Mouse (Mus musculus): ENCODE data around the gene Fancc. TPM values are rescaled to one million over a fixed set of nuclear protein-coding genes. Genes with fewer than 3 reads are reported as not detected.

Gene Fancc
- total and polyA plus RNA-seq, 2 experiments from 2014 or later, result 9.2 to 12.1 TPM

- Histone ChIP-seq H3K9ac (replicated peaks; ENCODE audit: low read length, poor library complexity, severe bottlenecking) (0 out of 2 replicates have a peak overlapping the region, but pooled peaks have one; percentile 8), H3K27ac (ENCODE audit: low read depth, low read length) (no peak overlapping the region), H3K9me3 (ENCODE audit: low read length) (no peaks in the 10 kb centered on the region), H3K27me3 (ENCODE audit: insufficient read depth, low read length) (no peaks in the 10 kb centered on the region), H3K4me2 (ENCODE audit: low read depth, low read length, poor library complexity, severe bottlenecking) (no peak overlapping the region), H3K4me3 (ENCODE audit: low read depth, low read length) (no peak overlapping the region), H3K36me3 (ENCODE audit: insufficient read depth, low read length) (no peaks in the 10 kb centered on the region), H3K4me1 (ENCODE audit: insufficient read depth, low read length) (no peaks in the 10 kb centered on the region)
- DNase-seq (ENCODE audit: low spot score), result no peak
- WGBS, result 78% methylated on average over 4 of the region's 4 CpGs
- ATAC-seq (ENCODE audit: low FRiP score), result no peak
- peak; percentile 36 for TF ChIP-seq CTCF (IDR thresholded peaks at IDR 0.05)
Observed at GRCm38 (mm10) chr13:63411310-63412022, 85.6 kb downstream of the Fancc start.

- H3K27ac ChIP-seq (ENCODE audit: low read depth, low read length), result no peak overlapping the region
- no peak overlapping the region for H3K9ac ChIP-seq (replicated peaks; ENCODE audit: low read length, poor library complexity, severe bottlenecking)
- no peak for DNase-seq (ENCODE audit: low spot score)
- no peak overlapping the region for H3K4me3 ChIP-seq (ENCODE audit: low read depth, low read length)
- H3K9me3 ChIP-seq (ENCODE audit: low read length), result no peaks in the 10 kb centered on the region
- no peak overlapping the region for H3K4me2 ChIP-seq (ENCODE audit: low read depth, low read length, poor library complexity, severe bottlenecking)
- no peak for TF ChIP-seq CTCF (IDR thresholded peaks at IDR 0.05)
- WGBS, result 87% methylated on average over 9 of the region's 9 CpGs
- H3K36me3 ChIP-seq (ENCODE audit: insufficient read depth, low read length), result no peaks in the 10 kb centered on the region
- H3K4me1 ChIP-seq (ENCODE audit: insufficient read depth, low read length), result no peaks in the 10 kb centered on the region
- no peaks in the 10 kb centered on the region for H3K27me3 ChIP-seq (ENCODE audit: insufficient read depth, low read length)
- no peak for ATAC-seq (ENCODE audit: low FRiP score)
Observed at GRCm38 (mm10) chr13:63410578-63411298, 86.3 kb downstream of the Fancc start.

GRCm38 (mm10) chr13:63405151-63405550 is 91.9 kb downstream of the Fancc start:
- TF ChIP-seq CTCF (IDR thresholded peaks at IDR 0.05), result no peak
- ATAC-seq (ENCODE audit: low FRiP score) (no peak), DNase-seq (ENCODE audit: low spot score) (no peak)
- Histone ChIP-seq H3K9me3 (ENCODE audit: low read length) (no peaks in the 10 kb centered on the region), H3K27ac (ENCODE audit: low read depth, low read length) (no peak overlapping the region), H3K4me2 (ENCODE audit: low read depth, low read length, poor library complexity, severe bottlenecking) (no peak overlapping the region), H3K9ac (replicated peaks; ENCODE audit: low read length, poor library complexity, severe bottlenecking) (no peak overlapping the region), H3K4me1 (ENCODE audit: insufficient read depth, low read length) (no peaks in the 10 kb centered on the region), H3K27me3 (ENCODE audit: insufficient read depth, low read length) (no peaks in the 10 kb centered on the region), H3K4me3 (ENCODE audit: low read depth, low read length) (no peak overlapping the region), H3K36me3 (ENCODE audit: insufficient read depth, low read length) (no peaks in the 10 kb centered on the region)
- 86% methylated on average over 4 of the region's 4 CpGs for WGBS

- no peak for ATAC-seq (ENCODE audit: low FRiP score)
- 91% methylated on average over 2 of the region's 2 CpGs for WGBS
- TF ChIP-seq CTCF (IDR thresholded peaks at IDR 0.05), result no peak
Observed at GRCm38 (mm10) chr13:63404657-63405056, 92.4 kb downstream of the Fancc start.

GRCm38 (mm10) chr13:63402823-63403222 is 94.3 kb downstream of the Fancc start:
- TF ChIP-seq CTCF (IDR thresholded peaks at IDR 0.05), result no peak
- H3K9me3 ChIP-seq (ENCODE audit: low read length), result no peaks in the 10 kb centered on the region
- no peaks in the 10 kb centered on the region for H3K36me3 ChIP-seq (ENCODE audit: insufficient read depth, low read length)
- no peaks in the 10 kb centered on the region for H3K4me1 ChIP-seq (ENCODE audit: insufficient read depth, low read length)
- H3K27me3 ChIP-seq (ENCODE audit: insufficient read depth, low read length), result no peaks in the 10 kb centered on the region
- H3K9ac ChIP-seq (replicated peaks; ENCODE audit: low read length, poor library complexity, severe bottlenecking), result no peak overlapping the region
- DNase-seq (ENCODE audit: low spot score) (no peak), ATAC-seq (ENCODE audit: low FRiP score) (no peak)
- WGBS, result 84% methylated on average over 2 of the region's 2 CpGs
- H3K4me2 ChIP-seq (ENCODE audit: low read depth, low read length, poor library complexity, severe bottlenecking), result no peak overlapping the region
- H3K27ac ChIP-seq (ENCODE audit: low read depth, low read length), result no peak overlapping the region
- no peak overlapping the region for H3K4me3 ChIP-seq (ENCODE audit: low read depth, low read length)

More at GRCm38 (mm10) chr13:63404657-63405056, 92.4 kb downstream of the Fancc start:
- Histone ChIP-seq H3K36me3 (ENCODE audit: insufficient read depth, low read length) (no peaks in the 10 kb centered on the region), H3K4me1 (ENCODE audit: insufficient read depth, low read length) (no peaks in the 10 kb centered on the region), H3K27ac (ENCODE audit: low read depth, low read length) (no peak overlapping the region), H3K27me3 (ENCODE audit: insufficient read depth, low read length) (no peaks in the 10 kb centered on the region), H3K4me2 (ENCODE audit: low read depth, low read length, poor library complexity, severe bottlenecking) (no peak overlapping the region), H3K9me3 (ENCODE audit: low read length) (no peaks in the 10 kb centered on the region), H3K4me3 (ENCODE audit: low read depth, low read length) (no peak overlapping the region), H3K9ac (replicated peaks; ENCODE audit: low read length, poor library complexity, severe bottlenecking) (no peak overlapping the region)
- no peak for DNase-seq (ENCODE audit: low spot score)

GRCm38 (mm10) chr13:63400069-63400468 is 97.0 kb downstream of the Fancc start:
- H3K27ac ChIP-seq (ENCODE audit: low read depth, low read length), result no peak overlapping the region
- no peaks in the 10 kb centered on the region for H3K27me3 ChIP-seq (ENCODE audit: insufficient read depth, low read length)
- no peak overlapping the region for H3K4me3 ChIP-seq (ENCODE audit: low read depth, low read length)
- H3K9me3 ChIP-seq (ENCODE audit: low read length), result no peaks in the 10 kb centered on the region
- no peak for TF ChIP-seq CTCF (IDR thresholded peaks at IDR 0.05)
- H3K4me1 ChIP-seq (ENCODE audit: insufficient read depth, low read length), result no peaks in the 10 kb centered on the region
- H3K4me2 ChIP-seq (ENCODE audit: low read depth, low read length, poor library complexity, severe bottlenecking), result no peak overlapping the region
- no peaks in the 10 kb centered on the region for H3K36me3 ChIP-seq (ENCODE audit: insufficient read depth, low read length)
- no peak overlapping the region for H3K9ac ChIP-seq (replicated peaks; ENCODE audit: low read length, poor library complexity, severe bottlenecking)
- DNase-seq (ENCODE audit: low spot score), result no peak
- WGBS, result 95% methylated on average over 6 of the region's 6 CpGs
- no peak for ATAC-seq (ENCODE audit: low FRiP score)

Measured in midbrain, postnatal 0 days (tissue).